Mouse (Mus musculus) hindbrain, embryonic 12.5 days (tissue): ENCODE results near the gene Arid3c. TPM values are rescaled to one million over a fixed set of nuclear protein-coding genes. Genes with fewer than 3 reads are reported as not detected.

Source experiments
- ATAC-seq: fragments of 200-750 bp; cut with Nextera tagmentation; 2 replicates; pipeline ENCODE4 v1.8.0; 2017; ENCODE audit warnings: moderate TSS enrichment; ENCODE audit not compliant: low FRiP score
- H3K27ac ChIP-seq: fragments of 300-500 bp; sonication (generic); 2 replicates; pipeline ENCODE4 v1.5.1; 2016; ENCODE audit warnings: mild to moderate bottlenecking
- H3K27me3 ChIP-seq: fragments of 300-500 bp; sonication (generic); 2 replicates; pipeline ENCODE4 v1.6.1; 2016; ENCODE audit warnings: mild to moderate bottlenecking
- H3K36me3 ChIP-seq: fragments of 300-500 bp; sonication (generic); 2 replicates; pipeline ENCODE4 v1.6.1; 2016; ENCODE audit warnings: mild to moderate bottlenecking
- H3K4me1 ChIP-seq: fragments of 300-500 bp; sonication (generic); 2 replicates; pipeline ENCODE4 v1.6.1; 2016
- H3K4me2 ChIP-seq: fragments of 300-500 bp; sonication (generic); replicated peaks from 2 replicates; pipeline ENCODE4 v1.6.1; 2016; ENCODE audit warnings: mild to moderate bottlenecking
- H3K4me3 ChIP-seq: fragments of 300-500 bp; sonication (generic); 2 replicates; pipeline ENCODE4 v1.5.1; 2016; ENCODE audit warnings: mild to moderate bottlenecking
- H3K9ac ChIP-seq: fragments of 300-500 bp; sonication (generic); 2 replicates; pipeline ENCODE4 v1.6.1; 2016; ENCODE audit warnings: mild to moderate bottlenecking, moderate library complexity
- H3K9me3 ChIP-seq: fragments of 300-500 bp; sonication (generic); replicated peaks from 2 replicates; pipeline ENCODE4 v1.6.1; 2016; ENCODE audit warnings: mild to moderate bottlenecking
- WGBS: fragments of 180-500 bp; shearing (Covaris S2); methylation state at CpG from one replicate; pipeline ENCODE4 v1.1.7; 2016; 5-methylcytosine and 5-hydroxymethylcytosine counted together
- polyA plus RNA-seq: library from polyadenylated mRNA; unstranded; fragments of >200 nt; fragmentation: Nextera tagmentation; extraction: Ambion mirVana; gene quantifications from 2 replicates; pipeline ENCODE4 v1.2.1, GENCODE M21; 2016

The Arid3c gene
- polyA plus RNA-seq, 1 experiment from 2014 or later: 1.1 TPM

- H3K27me3 ChIP-seq: no peaks in the 10 kb centered on the region
- H3K27ac ChIP-seq: peak overlapping the region; percentile 80
- peaks cover 53% of the 10 kb centered on the region for H3K4me1 ChIP-seq
- no peak for ATAC-seq
- no peaks in the 10 kb centered on the region for H3K9me3 ChIP-seq
- H3K9ac ChIP-seq: peak overlapping the region; percentile 38; the same call in 1 of the 2 replicates
- no peak overlapping the region for H3K4me3 ChIP-seq
- H3K36me3 ChIP-seq: no peaks in the 10 kb centered on the region
- H3K4me2 ChIP-seq: peak overlapping the region; percentile 36
- 29% methylated on average over 6 of the region's 6 CpGs for WGBS
Measured at GRCm38 (mm10) chr4:41682789-41683188, 48.2 kb downstream of the Arid3c start.

- H3K4me1 ChIP-seq: peaks cover 62% of the 10 kb centered on the region
Measured at GRCm38 (mm10) chr4:41681947-41682346, 49.0 kb downstream of the Arid3c start.

GRCm38 (mm10) chr4:41681176-41681575, 49.8 kb downstream of the Arid3c start:
- Histone ChIP-seq H3K27me3 (no peaks in the 10 kb centered on the region), H3K4me1 (peaks cover 69% of the 10 kb centered on the region), H3K9me3 (no peaks in the 10 kb centered on the region), H3K36me3 (no peaks in the 10 kb centered on the region), H3K4me2 (no peak overlapping the region), H3K4me3 (no peak overlapping the region), H3K9ac (no peak overlapping the region), H3K27ac (0 out of 2 replicates have a peak overlapping the region, but pooled peaks have one; percentile 12)
- no peak for ATAC-seq
- WGBS: 66% methylated on average over 4 of the region's 4 CpGs

More at GRCm38 (mm10) chr4:41681947-41682346, 49.0 kb downstream of the Arid3c start:
- ATAC-seq: no peak
- 0 out of 2 replicates have a peak overlapping the region, but pooled peaks have one; percentile 38 for H3K9ac ChIP-seq
- no peak overlapping the region for H3K4me3 ChIP-seq
- 0 out of 2 replicates have a peak overlapping the region, but pooled peaks have one; percentile 36 for H3K4me2 ChIP-seq
- no peaks in the 10 kb centered on the region for H3K36me3 ChIP-seq
- H3K27ac ChIP-seq: peak overlapping the region; percentile 80
- no peaks in the 10 kb centered on the region for H3K27me3 ChIP-seq
- no peaks in the 10 kb centered on the region for H3K9me3 ChIP-seq
- WGBS: 65% methylated on average over 10 of the region's 10 CpGs

- no peaks in the 10 kb centered on the region for H3K9me3 ChIP-seq
- peak overlapping the region; percentile 68 for H3K27ac ChIP-seq
- peaks cover 4% of the 10 kb centered on the region; the same call in 1 of the 2 replicates for H3K36me3 ChIP-seq
- no peak overlapping the region for H3K4me2 ChIP-seq
- peak; percentile 32; the same call in 1 of the 2 replicates for ATAC-seq
- peaks cover 81% of the 10 kb centered on the region for H3K4me1 ChIP-seq
- peak overlapping the region; percentile 27; the same call in 1 of the 2 replicates for H3K9ac ChIP-seq
- H3K4me3 ChIP-seq: no peak overlapping the region
- H3K27me3 ChIP-seq: no peaks in the 10 kb centered on the region
- WGBS: 36% methylated on average over 1 of the region's 2 CpGs
Measured at GRCm38 (mm10) chr4:41679291-41679690, 51.7 kb downstream of the Arid3c start.

GRCm38 (mm10) chr4:41678863-41679262, 52.1 kb downstream of the Arid3c start:
- no peaks in the 10 kb centered on the region for H3K27me3 ChIP-seq
- H3K4me3 ChIP-seq: no peak overlapping the region
- H3K9ac ChIP-seq: 0 out of 2 replicates have a peak overlapping the region, but pooled peaks have one; percentile 27
- H3K27ac ChIP-seq: peak overlapping the region; percentile 68; the same call in 1 of the 2 replicates
- H3K9me3 ChIP-seq: no peaks in the 10 kb centered on the region
- ATAC-seq: no peak
- peaks cover 82% of the 10 kb centered on the region for H3K4me1 ChIP-seq
- H3K36me3 ChIP-seq: peaks cover 4% of the 10 kb centered on the region; the same call in 1 of the 2 replicates
- H3K4me2 ChIP-seq: no peak overlapping the region
- 76% methylated on average over 6 of the region's 6 CpGs for WGBS

- peak overlapping the region; percentile 45; the same call in 1 of the 2 replicates for H3K27ac ChIP-seq
Measured at GRCm38 (mm10) chr4:41677006-41677629, 53.8 kb downstream of the Arid3c start.

GRCm38 (mm10) chr4:41676248-41677005, 54.5 kb downstream of the Arid3c start:
- no peaks in the 10 kb centered on the region for H3K27me3 ChIP-seq
- H3K4me2 ChIP-seq: no peak overlapping the region
- H3K4me1 ChIP-seq: peaks cover 92% of the 10 kb centered on the region
- peak overlapping the region; percentile 23; the same call in 1 of the 2 replicates for H3K9ac ChIP-seq
- H3K36me3 ChIP-seq: peaks cover 4% of the 10 kb centered on the region; the same call in 1 of the 2 replicates
- no peak for ATAC-seq
- H3K9me3 ChIP-seq: no peaks in the 10 kb centered on the region
- H3K4me3 ChIP-seq: no peak overlapping the region
- WGBS: 76% methylated on average over 17 of the region's 17 CpGs
- H3K27ac ChIP-seq: peak overlapping the region; percentile 44; the same call in 1 of the 2 replicates

More at GRCm38 (mm10) chr4:41677006-41677629, 53.8 kb downstream of the Arid3c start:
- ATAC-seq: peak; percentile 51; the same call in 1 of the 2 replicates
- peaks cover 90% of the 10 kb centered on the region for H3K4me1 ChIP-seq
- no peak overlapping the region for H3K4me3 ChIP-seq
- H3K27me3 ChIP-seq: no peaks in the 10 kb centered on the region
- WGBS: 44% methylated on average over 11 of the region's 13 CpGs
- no peak overlapping the region for H3K4me2 ChIP-seq
- H3K9ac ChIP-seq: peak overlapping the region; percentile 23; the same call in 1 of the 2 replicates
- no peaks in the 10 kb centered on the region for H3K9me3 ChIP-seq
- peaks cover 4% of the 10 kb centered on the region; the same call in 1 of the 2 replicates for H3K36me3 ChIP-seq

Other genes with a start within 250 kb of the Arid3c start
- 10.1 and 11.9 TPM in 2 replicates for gene AI464131, start 228.1 kb downstream of the Arid3c start, polyA plus RNA-seq
- 11.3 and 12.9 TPM in 2 replicates for gene 1110017D15Rik, start 213.8 kb downstream of the Arid3c start, polyA plus RNA-seq
- gene Fam219a, start 161.6 kb downstream of the Arid3c start, polyA plus RNA-seq: 12.5 and 15.3 TPM in 2 replicates
- gene Dnaic1, start 161.4 kb downstream of the Arid3c start, polyA plus RNA-seq: 2.3 and 2.8 TPM in 2 replicates
- 73.6 and 78.6 TPM in 2 replicates for gene Enho, start 90.8 kb downstream of the Arid3c start, polyA plus RNA-seq
- 28.8 and 35.9 TPM in 2 replicates for gene Cntfr, start 34.1 kb downstream of the Arid3c start, polyA plus RNA-seq
- 125 and 141 TPM in 2 replicates for gene Il11ra1, start 31.2 kb downstream of the Arid3c start, polyA plus RNA-seq
- gene Rpp25l, start 17.6 kb downstream of the Arid3c start, polyA plus RNA-seq: 55.6 and 66.5 TPM in 2 replicates
- 191 and 199 TPM in 2 replicates for gene Dctn3, start 8.0 kb downstream of the Arid3c start, polyA plus RNA-seq
- gene Galt, start 24.1 kb upstream of the Arid3c start, polyA plus RNA-seq: 31.0 and 33.4 TPM in 2 replicates
- gene Sigmar1, start 25.0 kb upstream of the Arid3c start, polyA plus RNA-seq: 54.2 and 58.9 TPM in 2 replicates
- gene Ccl27a, start 43.1 kb upstream of the Arid3c start, polyA plus RNA-seq: 133 and 134 TPM in 2 replicates
- gene Gm21541, start 172.5 kb upstream of the Arid3c start, polyA plus RNA-seq: not detected in 2 replicates
- 5.6 and 5.9 TPM in 2 replicates for gene Gm20878, start 210.4 kb upstream of the Arid3c start, polyA plus RNA-seq
- 0.06 and 0.26 TPM in 2 replicates for gene Fam205a4, start 234.9 kb upstream of the Arid3c start, polyA plus RNA-seq